Mouse (Mus musculus) B cell, adult 62 days (primary cell): ENCODE measurements around the gene Gm17584. TPM values are rescaled to one million over a fixed set of nuclear protein-coding genes. Genes with fewer than 3 reads are reported as not detected.

Source experiments
- total RNA-seq: library from RNA; stranded (reverse); gene quantifications from 4 replicates; pipeline ENCODE4 v1.2.4, GENCODE M21; 2023

Gm17584 gene
- total RNA-seq: not detected in 4 replicates

GRCm38 (mm10) chrX:124500263-124500662 lies at the start of gene Gm17584:
Gene Gm17584 (plus strand): TSS chrX:124500563.

Other genes with a start within 250 kb of the Gm17584 start
- not detected in 4 replicates for gene Gm17469, start 129.3 kb downstream of the Gm17584 start, total RNA-seq